Mouse (Mus musculus) hematopoietic multipotent progenitor cell, adult 10-12 weeks (in vitro differentiated cells): ENCODE data around the gene Nhsl2. TPM values are rescaled to one million over a fixed set of nuclear protein-coding genes. Genes with fewer than 3 reads are reported as not detected.

Experiments used
- polyA plus RNA-seq: library from polyadenylated mRNA; stranded (reverse); fragments of >175 nt; gene quantifications from 2 replicates; pipeline ENCODE4 v1.2.3, GENCODE M21; 2012; ENCODE audit warnings: low replicate concordance

Nhsl2 gene
- 1.3 and 2.5 TPM in 2 replicates for polyA plus RNA-seq

DNA sequence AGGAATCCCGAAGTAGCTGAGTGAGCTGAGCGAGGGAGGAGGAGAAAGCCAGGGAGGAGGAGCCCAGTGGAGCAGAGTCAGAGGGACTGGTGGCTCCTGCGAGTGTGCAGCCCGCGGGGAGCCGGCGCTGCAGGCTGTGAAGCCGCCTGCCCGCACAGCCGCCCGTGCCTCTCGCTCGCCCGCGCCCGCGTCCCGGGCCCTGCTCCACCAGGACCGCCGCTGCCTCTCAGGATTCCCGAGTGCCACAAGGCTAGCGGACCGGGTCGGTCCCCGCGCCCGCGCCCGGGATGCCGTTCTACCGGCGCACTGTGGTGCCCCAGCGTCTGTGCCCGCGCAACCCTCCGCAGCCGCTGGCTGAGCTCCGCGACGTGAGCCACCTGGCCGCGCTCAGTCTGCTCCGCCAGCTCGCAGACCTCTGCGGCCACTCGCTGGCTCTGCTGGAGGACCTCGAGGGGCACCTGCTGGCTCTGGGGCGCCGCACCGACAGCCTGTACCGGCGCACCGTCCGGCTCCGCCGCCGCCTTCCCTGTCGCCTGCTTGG is at the start of gene Nhsl2:
Gene Nhsl2 (plus strand): TSS at position 105 of the 541 bp plus-strand sequence.

GRCm38 (mm10) chrX:102070591-102071471 is 221.6 kb downstream of the Nhsl2 start, which contains the start of gene Rtl5:
Rtl5 (minus strand) TSS chrX:102071304.

GRCm38 (mm10) chrX:102119042-102119864 is 270.1 kb downstream of the Nhsl2 start, which contains the start of gene Pin4:
Pin4 (plus strand) TSS chrX:102119447.

Other genes with a start within 250 kb of the Nhsl2 start
- gene Ogt, start 209.3 kb upstream of the Nhsl2 start, polyA plus RNA-seq, result 12.7 and 16.6 TPM in 2 replicates
- gene Cxcr3, start 115.1 kb upstream of the Nhsl2 start, polyA plus RNA-seq, result 7.5 and 13.8 TPM in 2 replicates
- not detected in 2 replicates for gene Gm4779, start 55.0 kb upstream of the Nhsl2 start, polyA plus RNA-seq
- gene 8030474K03Rik, start 54.7 kb upstream of the Nhsl2 start, polyA plus RNA-seq, result not detected in 2 replicates
- gene Rtl5, start 221.9 kb downstream of the Nhsl2 start, polyA plus RNA-seq, result 6.6 and 13.5 TPM in 2 replicates